Mouse (Mus musculus): ENCODE measurements at regions not wholly inside any gene's neighbourhood (a gene's known extent, or its start where the extent isn't known, plus 50 kb on each side); places are given as distances from the start of the nearest gene placed in this dataset.

- no peak for DNase-seq
These were observed 69.8 kb upstream of the Arsj start for GRCm38 (mm10) chr3:126293645-126294044.

- DNase-seq: no peak
These were observed 67.6 kb upstream of the Arsj start for GRCm38 (mm10) chr3:126295932-126296331.

- DNase-seq: no peak
These were observed 64.2 kb upstream of the Arsj start for GRCm38 (mm10) chr3:126299257-126299656.

GRCm38 (mm10) chr3:126308303-126308702 is 55.2 kb upstream of the Arsj start:
- DNase-seq: no peak
